Mouse (Mus musculus) granulocyte monocyte progenitor cell, adult 5-6 weeks (primary cell): ENCODE measurements around the gene F11r. TPM values are rescaled to one million over a fixed set of nuclear protein-coding genes. Genes with fewer than 3 reads are reported as not detected.

Source experiments
- ATAC-seq: replicated peaks from 2 replicates; pipeline ENCODE4 v1.8.0; 2016; ENCODE audit warnings: mild to moderate bottlenecking, moderate TSS enrichment, inconsistent platforms; ENCODE audit not compliant: poor library complexity, severe bottlenecking
- total RNA-seq, 2 experiments: library from RNA; stranded (forward) in 1 of 2; stranded (reverse) in 1 of 2; fragments of 200-712, 200-1000 nt in 1 of 2; fragments of >200 nt in 1 of 2; fragmentation: Nextera tagmentation in 1 of 2; gene quantifications; 2 replicates each; pipeline ENCODE4 v1.2.3; 2014 to 2017

The F11r gene
- total RNA-seq, 2 experiments from 2014 or later = not detected

DNA sequence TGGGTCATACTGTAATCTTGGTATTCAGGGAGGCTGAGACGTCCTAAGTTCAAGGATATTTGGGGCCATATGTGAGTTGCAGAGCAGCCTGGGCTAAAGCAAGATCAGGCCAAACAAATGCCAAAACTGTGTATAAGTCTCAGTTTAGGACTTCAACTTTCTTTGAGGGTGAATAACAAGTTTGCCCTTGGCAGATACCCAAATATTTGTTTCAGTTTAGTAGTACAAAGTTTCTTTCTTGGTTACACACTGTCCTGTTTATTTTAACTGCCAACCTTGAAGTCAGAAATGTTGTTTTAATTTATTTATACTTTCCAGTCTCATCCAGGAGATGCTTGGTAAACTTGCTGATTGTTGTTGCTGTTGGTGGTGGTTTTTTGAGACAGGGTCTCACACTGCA is 1.4 kb upstream of the F11r start:
- ATAC-seq = no peak

DNA sequence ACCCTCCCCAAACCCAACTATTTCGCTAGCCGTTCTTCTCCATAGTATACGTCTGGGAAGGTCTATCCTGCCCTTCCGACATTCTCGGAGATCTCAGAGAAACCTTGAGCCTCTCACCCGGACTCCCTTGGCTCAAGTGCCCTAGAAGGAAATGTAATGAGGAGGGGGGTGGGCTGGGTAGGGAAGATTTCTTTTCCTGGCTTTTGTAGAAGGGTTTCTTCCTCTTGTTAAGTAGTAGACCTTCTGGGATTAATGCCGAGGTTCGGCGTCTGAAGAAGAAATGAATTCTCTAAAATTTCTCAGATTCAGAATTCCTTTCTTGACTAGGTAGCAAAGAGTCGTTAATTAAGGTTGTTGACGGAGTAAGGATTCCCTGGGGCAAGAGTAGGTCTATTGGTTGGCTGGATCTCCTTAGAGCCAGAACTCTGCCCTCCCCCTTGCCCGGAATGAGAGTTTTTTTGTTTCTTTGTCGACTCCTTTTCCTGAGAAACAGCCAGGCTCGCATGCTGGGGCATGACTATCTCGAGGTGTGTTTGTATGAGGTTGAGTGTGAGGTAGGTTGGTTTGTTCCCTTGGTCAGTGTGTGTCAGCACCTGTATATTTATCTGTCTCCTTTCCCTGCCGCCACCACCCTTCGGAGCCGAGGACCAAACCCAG is 807 bp downstream of the F11r start:
- no peak for ATAC-seq

DNA sequence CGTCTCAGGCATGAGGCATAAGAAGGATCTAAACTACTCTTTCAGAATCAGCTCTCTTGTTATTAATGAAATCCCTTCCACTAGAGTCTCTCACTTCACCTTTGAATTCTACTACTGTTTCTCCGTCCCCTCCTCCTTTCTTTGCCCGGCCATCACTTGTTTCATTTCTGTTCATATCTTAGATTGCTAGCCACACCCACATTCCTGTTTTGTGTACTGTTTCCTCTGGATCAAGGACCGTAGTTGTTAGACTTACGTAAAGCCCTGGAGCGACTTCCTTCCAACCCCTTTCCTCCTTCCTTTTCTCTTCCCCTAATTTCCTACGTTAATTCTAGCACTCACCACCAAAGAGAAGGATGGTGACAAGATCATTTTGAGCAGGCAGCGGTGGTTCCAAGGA is 1.7 kb downstream of the F11r start:
- no peak for ATAC-seq

DNA sequence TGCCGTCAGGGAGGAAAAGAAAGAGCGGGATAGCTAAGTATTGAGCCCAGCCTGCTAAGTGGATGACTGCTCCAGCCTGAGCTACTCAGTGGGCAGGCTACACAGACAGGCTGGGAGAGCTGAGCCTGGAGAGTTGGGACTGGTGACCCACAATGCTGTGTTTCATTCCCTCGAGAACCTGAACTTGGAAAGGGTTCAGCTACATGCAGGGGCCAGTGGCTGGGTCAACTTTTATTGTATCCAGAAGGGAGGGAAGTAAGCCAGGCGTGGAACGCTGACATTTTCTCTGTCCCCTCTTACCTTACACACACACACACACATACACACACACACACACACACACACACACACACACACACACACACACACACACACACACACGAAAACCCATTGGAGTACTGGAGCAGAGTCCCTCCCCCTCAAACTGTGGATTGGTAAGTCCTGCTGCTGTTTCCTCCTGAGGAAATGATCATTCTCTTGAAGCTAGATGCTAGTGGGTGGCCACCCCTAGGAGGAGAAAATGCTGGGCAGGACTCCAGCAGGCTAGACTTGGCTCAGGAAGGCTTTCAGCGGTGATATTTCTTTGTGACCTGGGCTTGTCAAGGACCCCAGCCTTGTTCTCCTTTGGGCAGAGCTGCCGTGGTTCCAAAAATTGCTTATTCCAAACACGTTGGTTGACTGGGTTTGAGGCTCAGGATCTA is 2.8 kb downstream of the F11r start:
- no peak for ATAC-seq

DNA sequence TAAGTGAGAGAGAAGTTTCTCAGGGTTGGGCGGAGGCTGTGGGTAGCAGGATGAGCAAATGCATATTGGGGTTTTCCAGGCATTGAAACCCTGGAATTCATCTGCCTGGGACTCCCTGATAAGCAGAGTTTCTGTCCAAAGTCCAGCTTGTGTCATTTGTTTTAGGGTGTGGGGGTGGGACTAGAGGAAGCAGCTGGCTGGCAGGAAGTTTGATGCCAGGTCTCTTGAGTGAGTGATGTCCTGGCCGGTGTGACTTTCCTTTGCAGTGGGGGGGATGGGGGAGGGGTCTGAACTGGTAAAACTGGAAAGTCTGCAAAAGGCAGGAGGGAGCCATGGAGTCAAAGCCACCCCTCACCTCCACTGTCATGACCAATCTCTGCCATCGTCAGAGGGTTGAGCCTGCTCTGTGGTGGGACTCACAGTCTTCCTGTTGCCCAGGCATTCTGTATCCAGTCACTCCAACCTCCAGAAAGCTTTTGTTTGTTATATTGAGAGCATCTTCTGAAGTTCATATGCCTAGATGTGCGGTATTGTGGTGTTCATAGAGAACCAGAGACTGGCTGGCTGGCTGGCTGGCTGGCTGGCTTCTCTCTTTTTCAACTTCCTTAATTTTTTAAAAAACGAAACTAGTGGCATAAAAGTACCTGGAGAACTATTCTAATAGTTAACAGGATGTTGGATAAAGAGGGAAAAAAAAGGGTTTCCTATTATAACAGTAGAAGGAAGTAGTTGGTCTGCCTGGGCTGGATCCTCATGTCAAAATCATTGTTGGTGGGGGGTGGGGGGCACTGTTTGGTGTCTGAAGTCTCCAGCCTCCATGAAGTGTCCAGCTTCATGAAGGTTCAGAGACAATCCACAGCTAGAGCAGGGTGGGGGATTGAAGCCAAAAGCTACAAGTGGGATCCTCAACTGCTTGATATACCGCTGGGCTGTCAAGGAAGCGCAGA is 4.4 kb downstream of the F11r start:
- ATAC-seq = peak; percentile 54

DNA sequence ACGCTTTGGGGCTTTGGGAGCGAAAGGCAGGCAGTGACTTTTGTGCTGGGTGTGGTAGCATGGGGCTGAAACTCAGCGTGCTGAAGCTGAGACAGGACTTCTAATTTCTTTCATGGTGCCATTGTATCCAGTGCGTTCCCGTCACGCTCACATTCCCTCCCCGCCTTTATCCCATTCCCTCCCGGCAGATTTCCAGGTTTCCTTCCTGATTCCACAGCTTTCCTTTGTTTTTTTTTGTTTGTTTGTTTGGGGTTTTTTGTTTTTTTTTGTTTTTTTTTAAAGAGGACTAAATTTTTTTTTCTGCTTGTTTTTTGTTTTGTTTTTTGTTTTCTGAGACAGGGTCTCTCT is 5.1 kb downstream of the F11r start:
- no peak for ATAC-seq

DNA sequence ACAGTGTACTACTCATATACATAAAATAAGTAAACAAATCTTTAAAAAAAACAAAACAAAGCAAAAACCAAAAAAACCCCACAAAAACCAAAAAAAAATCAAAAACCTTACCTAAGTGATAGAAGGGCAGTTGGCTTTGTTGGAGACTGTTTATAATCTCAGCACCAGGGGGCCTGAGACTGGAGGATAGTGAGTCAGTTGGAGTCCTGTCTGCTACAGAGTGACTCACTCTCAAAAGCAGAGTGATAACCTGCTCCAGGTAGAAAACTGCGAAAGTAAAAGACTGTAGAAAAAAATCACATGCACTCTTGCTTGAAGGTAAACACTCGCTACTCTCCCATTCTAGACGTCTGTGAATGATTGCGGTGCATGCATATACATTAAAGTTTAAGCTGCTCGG is 7.7 kb downstream of the F11r start:
- no peak for ATAC-seq

DNA sequence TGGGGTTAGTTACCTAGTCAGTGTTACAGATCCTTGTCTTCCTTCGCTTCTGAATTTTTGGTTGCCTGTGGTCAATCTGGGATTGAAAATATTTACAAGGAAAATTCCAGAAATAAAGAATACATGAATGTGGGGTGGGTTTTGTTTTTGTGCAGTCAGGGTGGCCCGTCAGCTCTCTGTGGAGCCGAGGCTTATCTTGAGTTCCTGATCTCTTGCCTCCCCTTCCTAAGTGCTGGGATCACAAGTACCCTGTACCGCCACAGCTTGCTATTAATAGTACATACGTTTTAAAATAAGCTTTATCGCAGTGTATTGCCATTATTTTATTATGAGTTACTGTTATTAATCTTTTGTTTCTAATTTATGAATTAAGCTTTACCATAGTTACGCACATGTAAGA is 9.5 kb downstream of the F11r start:
- no peak for ATAC-seq

DNA sequence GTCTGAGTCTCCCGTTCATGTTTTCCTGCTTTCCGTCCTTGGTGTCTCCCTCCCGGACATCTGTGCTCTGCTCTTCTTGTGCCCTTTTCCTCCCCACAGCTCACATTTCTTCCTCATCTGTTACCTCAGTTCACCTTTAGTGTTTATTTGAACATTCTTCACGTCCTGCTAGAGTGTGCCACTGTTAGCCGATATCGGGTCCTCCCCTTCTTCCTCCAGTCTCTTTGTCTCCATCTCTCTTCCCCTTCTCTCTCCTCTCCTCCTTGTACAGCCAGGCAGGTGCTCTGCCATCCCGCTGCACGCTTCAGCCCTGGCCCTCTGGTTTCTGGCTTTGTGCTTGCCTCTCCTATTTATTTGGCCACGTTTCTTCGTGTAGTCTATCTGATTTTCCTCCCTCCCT is 10.4 kb downstream of the F11r start:
- ATAC-seq = 0 out of 2 replicates have a peak, but pooled peaks have one; percentile 26

DNA sequence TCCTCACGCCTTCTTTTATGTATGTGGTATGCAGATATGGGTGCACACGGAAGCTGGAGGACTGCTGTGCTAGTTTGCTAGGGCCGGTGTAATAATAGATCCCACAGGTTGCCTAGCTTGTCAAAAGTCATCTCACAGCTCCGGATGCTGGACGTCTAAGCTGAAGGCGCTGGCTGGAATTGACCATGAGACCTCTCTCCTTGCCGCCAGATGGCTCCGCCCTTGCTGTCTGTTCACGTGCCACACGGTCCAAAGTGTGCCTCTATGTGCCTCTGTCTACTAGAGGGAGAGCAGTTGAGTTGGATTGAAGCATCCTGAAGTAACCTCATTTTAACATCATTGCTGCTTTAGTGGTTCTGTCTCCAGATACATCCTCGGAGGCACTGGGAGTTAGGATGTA is 12.7 kb downstream of the F11r start:
- no peak for ATAC-seq

DNA sequence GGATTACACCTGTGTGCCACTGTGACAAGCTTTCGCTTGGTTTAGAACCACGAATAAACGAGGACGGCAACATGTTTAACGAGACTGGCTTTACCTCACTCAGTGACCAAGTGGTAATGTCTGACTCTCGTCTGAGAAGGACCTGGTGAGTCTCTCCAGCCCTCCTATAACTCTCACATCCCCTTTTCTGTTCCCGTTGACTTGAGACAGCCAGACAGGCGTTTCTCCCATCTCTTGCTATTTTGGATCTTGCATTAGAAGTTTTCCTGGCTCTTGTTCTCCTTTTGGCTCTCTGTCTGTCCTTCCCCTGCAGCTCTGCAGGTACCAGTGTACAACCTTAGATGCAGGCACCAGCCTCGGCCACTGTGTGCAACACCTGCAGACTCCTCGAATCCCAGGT is 13.7 kb downstream of the F11r start:
- ATAC-seq = peak; percentile 84

DNA sequence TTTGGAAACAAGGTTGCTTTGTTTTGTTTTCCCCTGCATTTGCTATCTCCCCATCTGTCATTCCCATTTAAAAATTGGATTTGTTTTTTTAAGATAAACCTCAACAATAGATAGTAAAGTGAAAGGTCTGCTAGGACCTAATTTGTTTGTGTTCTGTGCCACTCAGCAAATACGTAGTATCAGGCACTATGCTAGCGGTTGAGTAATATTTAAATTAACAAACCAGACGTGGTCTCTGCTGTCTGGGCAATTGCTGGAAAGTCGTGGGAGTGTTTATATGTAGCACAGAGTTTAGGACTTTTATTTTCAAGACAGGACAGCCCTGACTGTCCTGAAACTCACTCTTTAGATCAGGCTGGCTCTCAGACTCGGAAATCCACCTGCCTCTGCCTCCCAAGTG is 15.2 kb downstream of the F11r start:
- ATAC-seq = no peak

DNA sequence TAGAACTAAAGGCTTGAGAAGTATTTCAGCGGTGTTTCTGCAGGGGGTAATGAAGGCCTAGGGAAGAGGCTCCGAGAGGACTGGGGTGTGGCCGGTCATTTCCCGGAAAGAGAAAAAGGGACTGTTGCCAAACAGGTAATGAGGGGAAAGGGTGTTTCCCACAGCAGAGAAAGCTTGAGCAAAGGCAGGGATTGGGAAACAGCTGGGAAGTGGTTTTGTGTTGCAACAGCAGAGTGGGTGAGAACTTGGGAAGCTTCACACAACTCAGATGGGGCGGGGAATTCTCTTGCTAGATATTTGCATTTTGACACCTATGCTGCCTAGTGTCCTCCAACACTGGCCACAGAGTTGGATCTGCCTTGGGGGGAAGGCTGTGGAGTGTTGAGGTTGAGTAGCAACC is 15.6 kb downstream of the F11r start:
- ATAC-seq = peak; percentile 86

DNA sequence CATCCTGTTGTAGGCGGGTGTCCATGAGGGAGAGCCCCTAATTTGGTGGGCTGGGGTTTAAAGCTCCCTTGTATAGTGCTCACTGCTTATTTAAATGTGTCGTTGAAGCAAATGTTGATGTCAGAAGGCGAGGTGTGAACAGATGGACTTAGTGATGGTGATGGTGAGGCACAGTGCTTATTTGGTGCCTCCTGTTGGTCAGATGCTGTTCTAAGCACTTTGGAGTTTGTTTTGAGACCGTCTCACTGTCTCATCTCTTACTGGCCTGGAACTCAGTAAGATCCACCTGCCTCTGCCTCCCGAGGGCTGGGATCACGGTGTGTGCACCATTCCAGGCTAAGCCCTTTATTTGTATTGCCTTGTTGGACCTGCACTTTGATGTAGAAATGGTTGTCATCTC is 17.6 kb downstream of the F11r start:
- no peak for ATAC-seq

DNA sequence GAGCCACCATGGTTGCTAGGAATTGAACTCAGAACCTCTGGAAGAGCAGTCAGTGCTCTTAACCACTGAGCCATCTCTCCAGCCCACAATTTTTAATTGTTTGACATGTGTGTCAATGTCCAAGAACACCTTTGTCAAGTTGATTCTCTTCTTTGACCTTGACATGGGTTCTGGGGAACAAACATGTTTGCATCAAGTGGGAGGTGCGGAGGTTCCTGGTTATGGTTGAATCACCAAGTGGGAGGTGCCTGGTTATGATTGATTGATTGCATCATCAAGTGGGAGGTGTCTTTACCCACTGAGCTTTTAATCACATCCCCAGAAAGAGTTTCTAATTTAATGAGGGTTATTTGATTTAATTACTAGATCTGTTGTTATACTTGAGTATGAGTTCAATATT is 20.2 kb downstream of the F11r start:
- no peak for ATAC-seq

DNA sequence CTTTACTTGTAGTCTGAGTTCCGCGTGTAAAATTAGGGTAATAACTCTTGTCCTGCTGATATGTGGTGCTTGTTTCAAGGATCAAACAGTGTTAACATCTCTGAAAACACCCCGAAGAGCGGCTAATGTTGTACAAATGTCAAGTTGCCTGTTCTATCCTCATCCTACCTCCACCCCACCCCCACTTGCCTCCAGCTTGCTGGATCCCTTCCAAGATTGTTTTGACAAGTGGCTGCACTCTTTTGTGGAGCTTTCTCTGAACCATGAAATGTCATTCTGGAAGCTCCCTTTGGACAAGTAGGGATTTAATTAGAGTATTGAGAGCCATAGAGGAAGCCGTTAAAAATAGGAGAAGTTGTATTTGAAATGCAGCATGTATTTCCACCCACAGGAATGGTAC is 22.5 kb downstream of the F11r start:
- ATAC-seq = no peak

DNA sequence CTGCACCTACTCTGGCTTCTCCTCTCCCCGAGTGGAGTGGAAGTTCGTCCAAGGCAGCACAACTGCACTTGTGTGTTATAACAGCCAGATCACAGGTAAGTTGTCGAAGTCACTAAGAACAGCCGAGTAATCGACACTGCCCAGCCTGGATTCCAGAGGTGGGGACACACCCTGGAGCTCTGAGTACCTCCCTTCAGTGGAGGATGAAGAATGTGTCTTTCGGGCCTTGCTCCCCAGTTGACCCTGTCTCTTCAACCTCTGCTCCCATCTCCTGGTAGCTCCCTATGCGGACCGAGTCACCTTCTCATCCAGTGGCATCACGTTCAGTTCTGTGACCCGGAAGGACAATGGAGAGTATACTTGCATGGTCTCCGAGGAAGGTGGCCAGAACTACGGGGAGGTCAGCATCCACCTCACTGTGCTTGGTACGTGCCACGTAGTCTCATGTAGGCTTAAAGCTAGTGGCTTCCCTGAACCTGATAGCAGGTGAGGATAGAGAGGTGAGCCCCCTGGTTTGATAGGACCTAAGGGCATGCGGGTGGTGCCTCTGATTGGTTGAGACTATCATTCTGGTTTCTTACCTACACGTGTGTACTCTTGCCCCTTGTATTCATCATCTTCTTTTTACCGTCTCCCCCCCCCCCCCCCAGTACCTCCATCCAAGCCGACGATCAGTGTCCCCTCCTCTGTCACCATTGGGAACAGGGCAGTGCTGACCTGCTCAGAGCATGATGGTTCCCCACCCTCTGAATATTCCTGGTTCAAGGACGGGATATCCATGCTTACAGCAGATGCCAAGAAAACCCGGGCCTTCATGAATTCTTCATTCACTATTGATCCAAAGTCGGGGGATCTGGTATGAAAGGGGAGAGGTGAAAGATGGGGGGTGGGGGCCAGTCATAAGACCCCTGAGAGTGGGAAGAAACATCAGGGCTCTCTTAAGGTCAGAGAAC is 23.5 kb downstream of the F11r start:
- ATAC-seq = no peak

DNA sequence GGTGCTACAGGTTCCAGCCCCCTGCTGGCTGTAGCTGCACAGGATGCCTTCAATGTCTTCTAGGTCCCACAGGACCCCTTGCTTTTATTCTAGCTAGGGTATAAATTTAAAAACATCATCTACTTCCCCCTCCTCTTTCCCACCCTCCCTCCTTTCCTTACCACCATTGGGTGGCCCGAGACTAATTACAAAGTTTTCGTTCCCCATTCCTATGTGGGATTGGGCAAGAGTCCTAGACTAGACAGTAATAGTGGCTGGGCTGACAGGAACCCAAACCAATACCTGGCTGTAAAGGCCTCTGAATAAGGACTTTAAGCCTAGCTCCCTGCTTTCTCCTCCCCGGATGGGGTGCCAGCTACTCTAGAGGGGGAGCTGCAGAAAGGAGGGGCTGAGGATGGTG is 25.8 kb downstream of the F11r start:
- ATAC-seq = peak; percentile 88

DNA sequence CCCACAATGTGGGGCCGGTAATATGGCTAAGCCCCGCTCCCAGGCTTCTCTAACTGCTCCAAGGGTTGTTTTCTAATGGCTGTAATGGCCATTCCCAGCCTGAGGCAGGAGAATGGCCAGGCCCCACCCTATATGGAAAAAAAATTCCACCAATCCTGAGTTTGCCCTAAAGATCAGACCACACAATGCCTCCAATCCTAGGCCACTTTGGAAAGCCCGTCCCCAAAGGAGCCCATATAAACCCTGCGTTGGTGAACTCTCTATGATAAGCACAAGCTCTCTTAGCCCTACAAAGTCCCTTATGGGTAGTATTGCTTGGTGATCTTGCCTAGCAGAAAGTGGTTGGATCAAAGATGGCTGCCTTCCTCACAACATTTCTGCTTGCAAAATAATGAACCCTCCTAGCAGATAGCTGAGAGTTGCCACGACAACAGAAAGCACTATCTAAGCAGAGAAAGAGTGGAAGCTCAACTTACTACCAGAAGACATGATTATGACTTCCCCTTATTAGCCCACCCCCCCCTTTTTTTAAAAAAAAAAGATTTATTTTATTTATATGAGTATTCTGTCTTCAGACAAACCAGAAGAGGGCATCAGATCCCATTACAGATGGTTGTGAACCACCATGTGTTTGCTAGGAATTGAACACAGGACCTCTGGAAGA is 28.5 kb downstream of the F11r start:
- peak; percentile 42 for ATAC-seq

DNA sequence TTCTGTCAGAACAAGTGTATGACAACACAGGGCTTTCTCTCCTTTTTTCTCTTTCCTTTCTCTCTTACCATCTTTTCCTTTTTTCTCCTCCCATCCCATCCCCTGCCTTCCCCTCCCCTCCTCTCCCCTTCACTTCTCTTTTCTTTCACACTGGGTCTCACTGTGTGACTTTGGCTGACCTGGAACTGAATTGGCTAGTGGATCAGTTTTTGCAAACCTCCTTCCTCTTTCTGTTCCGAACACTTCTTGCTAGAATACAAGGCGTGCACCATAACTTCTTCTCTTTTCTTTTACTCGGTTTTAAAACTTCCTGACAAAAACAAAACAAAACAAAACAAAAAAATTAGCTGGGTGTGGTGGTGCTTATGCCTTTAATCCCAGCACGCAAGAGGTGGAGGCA is 29.2 kb downstream of the F11r start:
- peak; percentile 49 for ATAC-seq
